Mouse (Mus musculus) bone marrow, adult 2 months (tissue): Measurements from ENCODE around the gene Tmem51. TPM values are rescaled to one million over a fixed set of nuclear protein-coding genes. Genes with fewer than 3 reads are reported as not detected.

Experiments
- H3K27ac ChIP-seq: fragments of 200-500 bp; 2 replicates; pipeline ENCODE4 v1.5.1; 2012; ENCODE audit warnings: low read depth, mild to moderate bottlenecking, control low read depth, inconsistent platforms, low read length; ENCODE audit not compliant: control insufficient read depth, poor library complexity, insufficient read depth
- H3K4me1 ChIP-seq: fragments of 200-500 bp; 2 replicates; pipeline ENCODE4 v1.6.1; 2011; ENCODE audit warnings: low read length; ENCODE audit not compliant: control insufficient read depth, insufficient read depth
- H3K4me3 ChIP-seq: fragments of 200-500 bp; replicated peaks from 2 replicates; pipeline ENCODE3; 2011; ENCODE audit warnings: mild to moderate bottlenecking, low read depth, low read length, control low read depth; ENCODE audit not compliant: control insufficient read depth
- CTCF ChIP-seq: fragments of 200-500 bp; IDR thresholded peaks from 2 replicates; pipeline ENCODE4 v1.5.1; 2011; ENCODE audit warnings: low read length, control low read depth; ENCODE audit not compliant: control insufficient read depth, insufficient read depth
- POLR2A ChIP-seq: fragments of 200-500 bp; IDR thresholded peaks from 2 replicates; pipeline ENCODE4 v1.6.1; 2011; ENCODE audit warnings: low read depth, mild to moderate bottlenecking, control low read depth, low read length, borderline replicate concordance; ENCODE audit not compliant: control insufficient read depth
- WGBS: fragments of 180-500 bp; shearing (Covaris S2); methylation state at CpG from one replicate; pipeline ENCODE4 v1.1.7; 2018; 5-methylcytosine and 5-hydroxymethylcytosine counted together
- polyA plus RNA-seq: library from polyadenylated mRNA; stranded (reverse); fragments of >200 nt; gene quantifications from 2 replicates; pipeline ENCODE4 v1.2.4, GENCODE M21; 2011; ENCODE audit warnings: low replicate concordance; ENCODE audit not compliant: missing spikeins, insufficient read depth, insufficient read length

Tmem51 gene
- polyA plus RNA-seq, 1 experiment: 5.9 TPM

- WGBS: 34% methylated on average over 12 of the region's 12 CpGs
These were observed 19.1 kb upstream of the Tmem51 start for GRCm38 (mm10) chr4:142103081-142103671.

DNA sequence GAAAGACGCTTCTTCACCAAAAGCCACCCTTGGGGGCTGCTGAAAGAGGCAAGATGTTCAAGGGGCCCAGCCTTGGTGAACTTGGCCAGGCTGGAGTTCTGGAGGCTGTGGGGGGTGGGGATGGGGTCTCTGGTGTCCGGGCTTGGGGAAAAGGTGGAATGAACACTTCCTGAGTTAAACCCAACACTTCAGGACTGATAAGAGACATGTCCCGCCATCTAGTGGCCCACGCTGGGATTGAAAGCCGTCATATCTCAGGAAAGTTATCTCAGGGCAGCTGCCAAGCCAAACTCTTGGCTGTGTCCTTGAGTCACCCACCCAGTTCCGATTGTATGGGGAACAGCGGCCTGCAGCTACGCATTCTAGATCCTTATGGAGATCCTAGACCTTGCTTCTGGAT lies 14.2 kb upstream of the Tmem51 start:
- Histone ChIP-seq H3K4me1 (no peaks in the 10 kb centered on the region), H3K27ac (no peak overlapping the region; the same call in 1 of the 2 replicates), H3K4me3 (no peak overlapping the region)
- TF ChIP-seq CTCF: peak; percentile 47
- TF ChIP-seq POLR2A: no peak
- WGBS: 7% methylated on average over 8 of the region's 8 CpGs

More at GRCm38 (mm10) chr4:142103081-142103671, 19.1 kb upstream of the Tmem51 start:
- H3K4me1 ChIP-seq: no peaks in the 10 kb centered on the region
- no peak overlapping the region for H3K27ac ChIP-seq
- H3K4me3 ChIP-seq: no peak overlapping the region
- TF ChIP-seq POLR2A (no peak), CTCF (no peak)

GRCm38 (mm10) chr4:142097871-142098270 lies 13.8 kb upstream of the Tmem51 start:
- H3K4me1 ChIP-seq: no peaks in the 10 kb centered on the region
- 5% methylated on average over 5 of the region's 5 CpGs for WGBS
- H3K4me3 ChIP-seq: no peak overlapping the region
- TF ChIP-seq CTCF: no peak
- no peak for TF ChIP-seq POLR2A
- H3K27ac ChIP-seq: no peak overlapping the region; the same call in 1 of the 2 replicates

GRCm38 (mm10) chr4:142095513-142096241 lies 11.6 kb upstream of the Tmem51 start:
- TF ChIP-seq POLR2A (no peak), CTCF (no peak)
- Histone ChIP-seq H3K4me3 (no peak overlapping the region), H3K27ac (no peak overlapping the region), H3K4me1 (no peaks in the 10 kb centered on the region)
- 65% methylated on average over 15 of the region's 15 CpGs for WGBS

GRCm38 (mm10) chr4:142094386-142094785 lies 10.3 kb upstream of the Tmem51 start:
- no peak overlapping the region for H3K4me3 ChIP-seq
- 77% methylated on average over 11 of the region's 11 CpGs for WGBS
- no peak for TF ChIP-seq CTCF
- TF ChIP-seq POLR2A: no peak
- H3K27ac ChIP-seq: no peak overlapping the region
- no peaks in the 10 kb centered on the region for H3K4me1 ChIP-seq

- Histone ChIP-seq H3K4me3 (no peak overlapping the region), H3K27ac (no peak overlapping the region), H3K4me1 (no peaks in the 10 kb centered on the region)
- WGBS: 52% methylated on average over 2 of the region's 2 CpGs
- TF ChIP-seq POLR2A (no peak), CTCF (no peak)
These were observed 7.0 kb upstream of the Tmem51 start for GRCm38 (mm10) chr4:142091100-142091499.

- Histone ChIP-seq H3K27ac (no peak overlapping the region), H3K4me3 (no peak overlapping the region), H3K4me1 (no peaks in the 10 kb centered on the region)
- 73% methylated on average over 6 of the region's 6 CpGs for WGBS
- TF ChIP-seq POLR2A (no peak), CTCF (no peak)
These were observed 5.9 kb upstream of the Tmem51 start for GRCm38 (mm10) chr4:142089966-142090365.

- TF ChIP-seq CTCF: no peak
- no peak for TF ChIP-seq POLR2A
- no peak overlapping the region for H3K4me3 ChIP-seq
- no peak overlapping the region for H3K27ac ChIP-seq
- 33% methylated on average over 6 of the region's 6 CpGs for WGBS
- H3K4me1 ChIP-seq: no peaks in the 10 kb centered on the region
These were observed 4.7 kb upstream of the Tmem51 start for GRCm38 (mm10) chr4:142088836-142089235.

GRCm38 (mm10) chr4:142088409-142088808 lies 4.3 kb upstream of the Tmem51 start:
- Histone ChIP-seq H3K4me3 (no peak overlapping the region), H3K27ac (no peak overlapping the region), H3K4me1 (no peaks in the 10 kb centered on the region)
- TF ChIP-seq POLR2A (no peak), CTCF (no peak)
- 77% methylated on average over 4 of the region's 4 CpGs for WGBS
